Mouse (Mus musculus) limb, embryonic 10.5 days (tissue): ENCODE results near the gene Defb48. TPM values are rescaled to one million over a fixed set of nuclear protein-coding genes. Genes with fewer than 3 reads are reported as not detected.
A peak's percentile ranks its signal among the peaks of the same experiment; 100 is the strongest.

Experiments
- DNase-seq: peaks from one replicate; pipeline ENCODE4 v3.0.0-alpha.2; 2017; ENCODE audit warnings: low spot score
- H3K27ac ChIP-seq: fragments of 300-500 bp; sonication (generic); 2 replicates; pipeline ENCODE4 v1.5.1; 2016; ENCODE audit warnings: mild to moderate bottlenecking
- H3K27me3 ChIP-seq: fragments of 300-500 bp; sonication (generic); 2 replicates; pipeline ENCODE4 v1.6.1; 2016; ENCODE audit warnings: low read depth, mild to moderate bottlenecking; ENCODE audit not compliant: poor library complexity, severe bottlenecking
- H3K36me3 ChIP-seq: fragments of 300-500 bp; sonication (generic); 2 replicates; pipeline ENCODE4 v1.6.1; 2016; ENCODE audit warnings: mild to moderate bottlenecking, moderate library complexity
- H3K4me1 ChIP-seq: fragments of 300-500 bp; sonication (generic); 2 replicates; pipeline ENCODE4 v1.6.1; 2016
- H3K4me3 ChIP-seq: fragments of 300-500 bp; sonication (generic); 2 replicates; pipeline ENCODE4 v1.5.1; 2016; ENCODE audit warnings: mild to moderate bottlenecking, moderate library complexity
- H3K9me3 ChIP-seq: fragments of 300-500 bp; sonication (generic); replicated peaks from 2 replicates; pipeline ENCODE4 v1.6.1; 2016; ENCODE audit warnings: mild to moderate bottlenecking
- WGBS: fragments of 180-500 bp; shearing (Covaris S2); methylation state at CpG from one replicate; pipeline ENCODE4 v1.1.7; 2016; 5-methylcytosine and 5-hydroxymethylcytosine counted together
- polyA plus RNA-seq: library from polyadenylated mRNA; unstranded; fragments of >200 nt; fragmentation: Nextera tagmentation; extraction: Ambion mirVana; gene quantifications from 2 replicates; pipeline ENCODE4 v1.2.1, GENCODE M21; 2016

Defb48 gene
- not detected in 2 replicates for polyA plus RNA-seq

GRCm38 (mm10) chr14:62984410-62984809 is at the start of gene Defb48:
Gene Defb48, minus strand, starts transcription at chr14:62984510.
- no peak within 1 kb of the TSS for H3K27ac ChIP-seq

DNA sequence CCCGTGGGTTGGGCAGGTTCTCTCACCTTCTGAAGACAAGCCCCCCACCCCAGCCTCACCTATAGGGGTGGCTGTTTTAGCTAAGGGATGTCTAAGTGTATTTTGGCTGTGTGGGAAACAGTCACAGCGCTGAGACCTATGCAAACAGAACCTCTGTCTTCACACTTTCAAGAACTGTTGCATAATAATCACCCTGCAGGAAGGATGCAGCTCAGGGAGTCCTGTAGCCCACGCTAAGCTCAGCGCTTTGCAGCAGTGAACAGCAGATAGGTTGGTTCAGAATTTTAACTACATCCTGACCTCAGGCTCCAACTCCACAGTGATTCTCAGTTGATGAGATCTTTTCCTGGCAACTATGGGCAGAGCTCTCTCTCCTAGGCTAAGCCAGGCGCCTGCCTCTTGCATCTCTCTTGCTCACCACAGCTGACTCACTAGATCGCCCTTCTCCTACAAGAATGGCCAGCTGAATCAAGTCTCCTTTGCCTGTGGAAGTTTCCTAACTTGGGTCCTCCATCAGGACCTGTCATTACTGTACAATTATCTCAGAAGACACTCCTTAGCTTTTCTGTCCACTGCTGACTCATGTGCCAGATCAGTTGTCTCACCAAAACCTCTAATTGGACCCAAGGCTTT is 36.3 kb upstream of the Defb48 start:
- no peaks in the 10 kb centered on the region for H3K36me3 ChIP-seq
- DNase-seq: no peak
- H3K27me3 ChIP-seq: no peaks in the 10 kb centered on the region
- no peaks in the 10 kb centered on the region for H3K4me1 ChIP-seq
- H3K27ac ChIP-seq: no peak overlapping the region
- no peak overlapping the region for H3K4me3 ChIP-seq
- WGBS: 60% methylated on average over 6 of the region's 6 CpGs
- no peaks in the 10 kb centered on the region for H3K9me3 ChIP-seq

More at GRCm38 (mm10) chr14:62984410-62984809, at the start of gene Defb48:
- DNase-seq: no peak
- WGBS: 75% methylated on average over 1 of the region's 1 CpGs
- Histone ChIP-seq H3K4me1 (no peaks in the 10 kb centered on the region), H3K27me3 (no peaks in the 10 kb centered on the region), H3K36me3 (no peaks in the 10 kb centered on the region), H3K9me3 (no peaks in the 10 kb centered on the region), H3K4me3 (no peak within 1 kb of the TSS)

DNA sequence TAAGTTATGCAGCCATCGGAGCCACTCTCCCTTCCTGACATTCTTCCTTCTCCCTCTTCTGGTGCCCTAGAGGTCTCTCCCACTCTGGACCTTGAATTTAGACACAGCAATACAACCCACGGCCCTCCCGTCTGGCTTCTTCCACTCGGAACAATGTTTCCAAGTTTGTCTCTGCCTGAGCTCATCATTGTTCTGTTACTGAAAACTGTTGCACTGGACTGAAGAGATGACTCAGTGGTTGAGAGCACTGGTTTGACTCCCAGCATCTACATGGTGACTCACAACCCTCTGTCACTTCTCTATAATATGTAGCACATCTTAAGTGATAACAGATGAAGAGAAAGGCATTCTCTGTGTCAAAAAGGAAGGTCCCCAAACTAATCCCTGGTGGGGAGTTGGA is 30.4 kb upstream of the Defb48 start:
- Histone ChIP-seq H3K9me3 (no peaks in the 10 kb centered on the region), H3K27ac (no peak overlapping the region), H3K4me1 (no peaks in the 10 kb centered on the region), H3K4me3 (no peak overlapping the region), H3K36me3 (no peaks in the 10 kb centered on the region), H3K27me3 (no peaks in the 10 kb centered on the region)
- 93% methylated on average over 4 of the region's 4 CpGs for WGBS
- DNase-seq: no peak

DNA sequence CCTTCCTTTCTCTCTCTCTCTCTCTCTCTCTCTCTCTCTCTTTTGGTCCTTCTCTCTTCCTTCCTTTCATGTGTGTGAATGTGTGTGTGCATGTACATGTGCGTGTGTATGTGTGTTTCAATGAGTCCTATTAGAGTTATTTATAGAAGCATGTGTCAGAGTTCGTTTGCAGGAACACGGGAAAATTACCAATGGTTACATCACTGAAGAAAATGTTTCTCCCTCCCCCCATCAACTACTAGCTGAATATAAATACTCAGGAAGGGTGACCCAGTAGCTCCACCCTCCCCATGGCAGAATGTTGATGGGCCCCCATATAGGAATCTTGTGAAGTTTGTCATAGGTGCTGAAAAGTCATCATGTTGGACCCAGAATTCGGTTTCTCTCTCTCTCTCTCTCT is 28.8 kb upstream of the Defb48 start:
- no peaks in the 10 kb centered on the region for H3K36me3 ChIP-seq
- no peak overlapping the region for H3K27ac ChIP-seq
- no peak for DNase-seq
- H3K9me3 ChIP-seq: no peaks in the 10 kb centered on the region
- H3K4me3 ChIP-seq: no peak overlapping the region
- WGBS: 89% methylated on average over 4 of the region's 4 CpGs
- no peaks in the 10 kb centered on the region for H3K27me3 ChIP-seq
- H3K4me1 ChIP-seq: no peaks in the 10 kb centered on the region

GRCm38 (mm10) chr14:63011471-63011870 is 27.2 kb upstream of the Defb48 start, which contains the start of gene Defb43:
Gene Defb43, plus strand, starts transcription at chr14:63011771.
- Histone ChIP-seq H3K27me3 (no peaks in the 10 kb centered on the region), H3K36me3 (no peaks in the 10 kb centered on the region), H3K4me3 (no peak within 1 kb of the TSS), H3K27ac (no peak within 1 kb of the TSS), H3K4me1 (no peaks in the 10 kb centered on the region), H3K9me3 (no peaks in the 10 kb centered on the region)
- DNase-seq: no peak
- WGBS: 96% methylated on average over 5 of the region's 5 CpGs

- DNase-seq: no peak
- no peaks in the 10 kb centered on the region for H3K27me3 ChIP-seq
- 83% methylated on average over 2 of the region's 2 CpGs for WGBS
Observed at GRCm38 (mm10) chr14:63002588-63002987, 18.3 kb upstream of the Defb48 start.

GRCm38 (mm10) chr14:62998977-62999376 is 14.7 kb upstream of the Defb48 start:
- no peak for DNase-seq
- Histone ChIP-seq H3K27ac (no peak overlapping the region), H3K9me3 (no peaks in the 10 kb centered on the region), H3K27me3 (no peaks in the 10 kb centered on the region), H3K36me3 (no peaks in the 10 kb centered on the region), H3K4me3 (no peak overlapping the region), H3K4me1 (no peaks in the 10 kb centered on the region)
- 91% methylated on average over 4 of the region's 4 CpGs for WGBS

More at GRCm38 (mm10) chr14:63002588-63002987, 18.3 kb upstream of the Defb48 start:
- no peaks in the 10 kb centered on the region for H3K9me3 ChIP-seq
- H3K27ac ChIP-seq: no peak overlapping the region
- no peaks in the 10 kb centered on the region for H3K36me3 ChIP-seq
- H3K4me1 ChIP-seq: no peaks in the 10 kb centered on the region
- H3K4me3 ChIP-seq: no peak overlapping the region

- no peaks in the 10 kb centered on the region for H3K36me3 ChIP-seq
- H3K9me3 ChIP-seq: no peaks in the 10 kb centered on the region
- no peak for DNase-seq
- WGBS: 92% methylated on average over 8 of the region's 8 CpGs
- H3K4me3 ChIP-seq: no peak within 1 kb of the TSS
- H3K27me3 ChIP-seq: no peaks in the 10 kb centered on the region
- H3K27ac ChIP-seq: no peak within 1 kb of the TSS
- no peaks in the 10 kb centered on the region for H3K4me1 ChIP-seq
Observed at GRCm38 (mm10) chr14:62997777-62998176, 13.5 kb upstream of the Defb48 start, which contains the start of gene Defb47. Gene Defb47, plus strand, starts transcription at chr14:62998077.

GRCm38 (mm10) chr14:62991849-62992510 is 7.7 kb upstream of the Defb48 start:
- 86% methylated on average over 7 of the region's 7 CpGs for WGBS
- H3K36me3 ChIP-seq: no peaks in the 10 kb centered on the region
- DNase-seq: no peak

GRCm38 (mm10) chr14:62991271-62991670 is 7.0 kb upstream of the Defb48 start:
- no peak overlapping the region for H3K4me3 ChIP-seq
- H3K9me3 ChIP-seq: no peaks in the 10 kb centered on the region
- no peak overlapping the region for H3K27ac ChIP-seq
- no peaks in the 10 kb centered on the region for H3K4me1 ChIP-seq
- no peak for DNase-seq
- WGBS: 80% methylated on average over 3 of the region's 3 CpGs
- H3K36me3 ChIP-seq: no peaks in the 10 kb centered on the region
- H3K27me3 ChIP-seq: no peaks in the 10 kb centered on the region

More at GRCm38 (mm10) chr14:62991849-62992510, 7.7 kb upstream of the Defb48 start:
- Histone ChIP-seq H3K27ac (no peak overlapping the region), H3K27me3 (no peaks in the 10 kb centered on the region), H3K4me3 (no peak overlapping the region), H3K9me3 (no peaks in the 10 kb centered on the region), H3K4me1 (no peaks in the 10 kb centered on the region)

DNA sequence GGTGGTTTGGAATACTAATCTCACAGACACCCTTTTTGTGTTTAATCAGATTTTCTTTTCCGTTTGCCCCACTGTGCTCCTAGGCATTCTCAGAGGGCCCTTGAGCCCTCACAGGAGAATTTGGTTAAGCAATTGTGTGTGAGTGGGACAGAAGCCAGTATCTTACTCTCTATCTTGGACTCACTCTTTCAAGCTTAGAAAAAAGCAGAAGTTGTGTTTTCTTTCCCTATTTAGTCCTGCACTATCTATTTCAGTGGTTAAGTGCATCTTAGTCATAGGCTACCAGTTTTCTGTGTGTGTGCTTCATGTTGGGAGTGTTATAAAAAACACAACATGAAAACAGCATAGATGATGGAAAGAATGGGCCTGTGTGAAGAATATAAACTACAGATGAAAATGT is 4.5 kb downstream of the Defb48 start:
- H3K36me3 ChIP-seq: no peaks in the 10 kb centered on the region
- no peak overlapping the region for H3K27ac ChIP-seq
- no peaks in the 10 kb centered on the region for H3K27me3 ChIP-seq
- H3K9me3 ChIP-seq: no peaks in the 10 kb centered on the region
- H3K4me1 ChIP-seq: 0 out of 2 replicates have a peak, but pooled peaks cover 2% of the 10 kb centered on the region
- WGBS: 93% methylated on average over 1 of the region's 1 CpGs
- DNase-seq: no peak
- H3K4me3 ChIP-seq: no peak overlapping the region

GRCm38 (mm10) chr14:62975046-62975445 is 9.3 kb downstream of the Defb48 start:
- Histone ChIP-seq H3K4me3 (no peak overlapping the region), H3K9me3 (no peaks in the 10 kb centered on the region), H3K36me3 (no peaks in the 10 kb centered on the region), H3K4me1 (peaks cover 11% of the 10 kb centered on the region), H3K27ac (no peak overlapping the region), H3K27me3 (no peaks in the 10 kb centered on the region)
- 10% methylated on average over 5 of the region's 5 CpGs for WGBS
- peak; percentile 80 for DNase-seq

DNA sequence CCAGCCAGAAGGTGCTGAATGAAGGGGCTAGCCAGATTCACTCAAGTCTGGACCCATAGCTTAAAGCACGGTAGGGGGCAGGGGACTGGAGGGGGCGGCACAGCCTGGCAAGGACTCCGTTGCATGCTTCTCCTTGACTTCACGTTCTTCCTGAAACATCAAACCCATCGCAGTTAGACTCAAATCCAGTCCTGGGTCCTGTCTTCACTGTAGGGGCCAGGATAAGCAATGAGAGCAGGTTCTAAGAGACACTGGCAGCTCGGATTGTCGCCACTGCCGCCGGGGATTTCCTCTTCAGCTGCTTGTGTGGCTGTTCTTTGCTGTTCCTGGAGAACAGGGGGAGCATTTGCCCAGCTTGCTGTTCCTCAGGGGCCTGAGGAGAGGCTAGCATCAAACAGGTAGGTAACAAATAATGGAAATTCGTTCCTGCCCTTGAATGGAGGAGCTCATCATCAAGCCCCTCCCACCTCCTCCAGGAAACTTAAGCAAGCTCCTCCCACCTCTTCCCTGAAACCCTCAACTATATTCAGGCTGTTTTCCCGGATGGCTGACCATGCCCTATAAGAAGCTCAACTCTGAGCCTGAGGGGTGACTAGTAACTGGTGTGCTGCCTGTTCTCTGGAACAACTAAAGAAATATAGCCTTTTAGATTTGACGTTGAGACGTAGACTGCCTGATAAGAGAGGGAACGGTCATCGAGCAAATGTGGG is 18.3 kb downstream of the Defb48 start:
- peak overlapping the region; percentile 44 for H3K4me3 ChIP-seq
- H3K27ac ChIP-seq: peak overlapping the region; percentile 61; the same call in 1 of the 2 replicates
- 20% methylated on average over 15 of the region's 15 CpGs for WGBS
- no peak for DNase-seq
- no peaks in the 10 kb centered on the region for H3K9me3 ChIP-seq
- peaks cover 21% of the 10 kb centered on the region for H3K4me1 ChIP-seq
- H3K27me3 ChIP-seq: no peaks in the 10 kb centered on the region
- H3K36me3 ChIP-seq: peaks cover 3% of the 10 kb centered on the region; the same call in 1 of the 2 replicates
